Mouse (Mus musculus) heart, embryonic 11.5 days (tissue): Measurements from ENCODE around the gene Igsf11. TPM values are rescaled to one million over a fixed set of nuclear protein-coding genes. Genes with fewer than 3 reads are reported as not detected.
"Not testable (repeated sequence)": the region's sequence is repeated elsewhere in the genome, so short reads cannot be mapped to it uniquely, and the experiment has no call there.

Source experiments
- ATAC-seq: fragments of 200-750 bp; cut with Nextera tagmentation; replicated peaks from 2 replicates; pipeline ENCODE4 v1.8.0; 2017; ENCODE audit warnings: moderate library complexity; ENCODE audit not compliant: insufficient number of reproducible peaks, low FRiP score, low TSS enrichment
- H3K27ac ChIP-seq: fragments of 300-500 bp; sonication (generic); 2 replicates; pipeline ENCODE4 v1.5.1; 2014; ENCODE audit warnings: mild to moderate bottlenecking, low read depth, low read length
- H3K27me3 ChIP-seq: fragments of 300-500 bp; sonication (generic); 2 replicates; pipeline ENCODE4 v1.6.1; 2014; ENCODE audit warnings: mild to moderate bottlenecking, low read length, mixed read lengths; ENCODE audit not compliant: control insufficient read depth, insufficient read depth
- H3K36me3 ChIP-seq: fragments of 300-500 bp; sonication (generic); 2 replicates; pipeline ENCODE4 v1.6.1; 2014; ENCODE audit warnings: mild to moderate bottlenecking, low read length, moderate library complexity, mixed read lengths; ENCODE audit not compliant: control insufficient read depth, insufficient read depth
- H3K4me1 ChIP-seq: fragments of 300-500 bp; sonication (generic); 2 replicates; pipeline ENCODE4 v1.6.1; 2014; ENCODE audit warnings: low read length; ENCODE audit not compliant: control insufficient read depth, insufficient read depth
- H3K4me2 ChIP-seq: fragments of 300-500 bp; sonication (generic); 2 replicates; pipeline ENCODE4 v1.6.1; 2014; ENCODE audit warnings: mild to moderate bottlenecking, moderate library complexity
- H3K4me3 ChIP-seq: fragments of 300-500 bp; sonication (generic); 2 replicates; pipeline ENCODE4 v1.5.1; 2014; ENCODE audit warnings: low read depth, low read length
- H3K9ac ChIP-seq: fragments of 300-500 bp; sonication (generic); 2 replicates; pipeline ENCODE4 v1.6.1; 2014; ENCODE audit warnings: mild to moderate bottlenecking, low read depth, low read length, moderate library complexity
- H3K9me3 ChIP-seq: fragments of 300-500 bp; sonication (generic); replicated peaks from 2 replicates; pipeline ENCODE4 v1.6.1; 2016; ENCODE audit warnings: low read length; ENCODE audit not compliant: control insufficient read depth
- WGBS: fragments of 180-500 bp; shearing (Covaris S2); extraction: QIAGEN DNeasy Blood & Tissue Kit; methylation state at CpG from one replicate; pipeline ENCODE4 v1.1.7; 2014; ENCODE audit not compliant: insufficient replicate concordance; 5-methylcytosine and 5-hydroxymethylcytosine counted together
- polyA plus RNA-seq: library from polyadenylated mRNA; unstranded; fragments of >200 nt; fragmentation: Nextera tagmentation; extraction: Ambion mirVana; gene quantifications from 2 replicates; pipeline ENCODE4 v1.2.1, GENCODE M21; 2014

Igsf11 gene
- polyA plus RNA-seq, 1 experiment from 2014 or later = 0.23 TPM

DNA sequence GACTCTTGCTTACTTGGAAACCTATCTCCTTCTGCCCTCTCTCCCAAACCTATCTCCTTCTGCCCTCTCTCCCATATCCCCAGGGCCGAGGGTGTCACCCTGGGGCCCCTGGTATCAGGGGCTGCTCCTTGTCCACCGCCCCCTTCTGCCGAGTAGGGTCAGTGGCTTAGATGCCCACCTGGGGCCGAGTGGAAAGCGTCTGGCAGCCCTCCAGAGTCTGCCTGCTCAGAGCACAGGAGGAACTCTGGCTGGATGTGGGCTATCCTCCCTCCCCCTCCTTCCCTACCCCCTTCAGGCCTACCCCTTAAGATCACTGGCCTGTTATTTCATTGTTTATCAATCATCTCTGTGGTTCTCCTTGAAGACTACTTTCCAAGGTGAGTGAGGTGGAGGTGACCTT is 88.1 kb downstream of the Igsf11 start:
- Histone ChIP-seq H3K9me3 (no peaks in the 10 kb centered on the region), H3K4me1 (no peaks in the 10 kb centered on the region), H3K27me3 (no peaks in the 10 kb centered on the region), H3K36me3 (no peaks in the 10 kb centered on the region), H3K27ac (no peak overlapping the region), H3K9ac (no peak overlapping the region), H3K4me2 (no peak overlapping the region), H3K4me3 (no peak overlapping the region)
- 29% methylated on average over 5 of the region's 5 CpGs for WGBS
- ATAC-seq = no peak

DNA sequence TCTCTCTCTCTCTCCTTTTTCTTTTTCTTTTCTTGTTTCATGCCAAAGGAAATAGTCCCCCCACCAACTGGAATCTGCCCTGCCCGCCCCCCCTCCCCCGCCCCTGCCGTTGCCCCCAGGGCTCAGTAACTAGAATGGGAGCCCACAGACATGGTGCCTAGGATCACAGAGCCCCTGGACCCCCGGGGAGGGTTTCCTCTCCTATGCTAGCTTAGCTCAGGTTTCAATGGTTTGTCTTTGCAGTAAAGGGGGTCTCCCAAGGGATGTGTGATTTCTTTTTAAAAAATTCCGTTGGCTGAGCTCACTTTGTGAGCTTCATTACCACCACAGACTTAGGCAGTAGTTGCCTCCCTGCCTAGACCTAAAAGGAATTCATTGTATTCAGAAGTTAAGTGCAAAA is 89.6 kb downstream of the Igsf11 start:
- H3K4me2 ChIP-seq = no peak overlapping the region

GRCm38 (mm10) chr16:38982508-38983236 is 90.2 kb downstream of the Igsf11 start:
- no peak for ATAC-seq
- no peaks in the 10 kb centered on the region for H3K9me3 ChIP-seq
- WGBS = 37% methylated on average over 12 of the region's 12 CpGs
- H3K4me3 ChIP-seq = no peak overlapping the region
- H3K4me2 ChIP-seq = no peak overlapping the region
- H3K36me3 ChIP-seq = no peaks in the 10 kb centered on the region
- H3K27me3 ChIP-seq = no peaks in the 10 kb centered on the region
- no peak overlapping the region for H3K9ac ChIP-seq
- no peak overlapping the region for H3K27ac ChIP-seq
- H3K4me1 ChIP-seq = no peaks in the 10 kb centered on the region

More for the DNA sequence above, 89.6 kb downstream of the Igsf11 start:
- Histone ChIP-seq H3K27ac (no peak overlapping the region), H3K9me3 (no peaks in the 10 kb centered on the region), H3K4me1 (no peaks in the 10 kb centered on the region), H3K36me3 (no peaks in the 10 kb centered on the region), H3K27me3 (no peaks in the 10 kb centered on the region), H3K9ac (no peak overlapping the region), H3K4me3 (no peak overlapping the region)
- 18% methylated on average over 5 of the region's 5 CpGs for WGBS
- no peak for ATAC-seq

GRCm38 (mm10) chr16:38983850-38984249 is 91.4 kb downstream of the Igsf11 start:
- H3K4me1 ChIP-seq, H3K36me3 ChIP-seq, H3K4me3 ChIP-seq, H3K4me2 ChIP-seq, H3K9ac ChIP-seq, ATAC-seq, H3K27ac ChIP-seq, H3K27me3 ChIP-seq, H3K9me3 ChIP-seq: not testable (repeated sequence)
- WGBS = 60% methylated on average over 3 of the region's 3 CpGs

- H3K27ac ChIP-seq = no peak overlapping the region
- no peaks in the 10 kb centered on the region for H3K27me3 ChIP-seq
- WGBS = 69% methylated on average over 3 of the region's 3 CpGs
- no peak for ATAC-seq
- H3K4me1 ChIP-seq = no peaks in the 10 kb centered on the region
- H3K4me2 ChIP-seq = no peak overlapping the region
- H3K4me3 ChIP-seq = no peak overlapping the region
- H3K36me3 ChIP-seq = no peaks in the 10 kb centered on the region
- no peaks in the 10 kb centered on the region for H3K9me3 ChIP-seq
- no peak overlapping the region for H3K9ac ChIP-seq
Measured at GRCm38 (mm10) chr16:38985411-38985810, 92.9 kb downstream of the Igsf11 start.

- no peak overlapping the region for H3K4me3 ChIP-seq
- H3K9ac ChIP-seq = no peak overlapping the region
- H3K4me1 ChIP-seq = no peaks in the 10 kb centered on the region
- 70% methylated on average over 2 of the region's 2 CpGs for WGBS
- H3K4me2 ChIP-seq = no peak overlapping the region
- H3K27me3 ChIP-seq = no peaks in the 10 kb centered on the region
- H3K36me3 ChIP-seq = no peaks in the 10 kb centered on the region
- no peaks in the 10 kb centered on the region for H3K9me3 ChIP-seq
- no peak for ATAC-seq
- H3K27ac ChIP-seq = no peak overlapping the region
Measured at GRCm38 (mm10) chr16:38986410-38986809, 93.9 kb downstream of the Igsf11 start.

DNA sequence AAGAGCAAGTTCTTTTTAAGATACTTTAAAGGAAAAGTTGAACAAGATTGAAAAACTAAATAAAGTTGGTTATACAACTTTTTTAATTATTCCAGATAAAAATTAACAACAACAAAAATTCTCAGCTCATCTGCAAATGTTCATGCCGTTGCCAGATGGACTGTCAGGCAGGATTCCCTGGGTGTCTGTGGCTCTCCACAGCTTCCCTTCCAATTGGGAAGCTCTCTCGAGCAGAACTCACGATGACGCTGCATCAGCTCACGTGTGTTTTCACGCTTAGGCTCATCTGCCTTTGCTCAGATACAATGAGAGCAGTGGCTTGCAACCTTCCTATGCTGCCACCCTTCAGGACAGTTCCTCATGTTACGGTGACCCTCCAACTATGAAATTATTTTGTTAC is 101.2 kb downstream of the Igsf11 start:
- no peak overlapping the region for H3K9ac ChIP-seq
- no peak overlapping the region for H3K4me2 ChIP-seq
- no peak for ATAC-seq
- no peak overlapping the region for H3K4me3 ChIP-seq
- H3K27ac ChIP-seq = no peak overlapping the region
- no peaks in the 10 kb centered on the region for H3K36me3 ChIP-seq
- H3K27me3 ChIP-seq = no peaks in the 10 kb centered on the region
- H3K9me3 ChIP-seq = no peaks in the 10 kb centered on the region
- WGBS = 80% methylated on average over 7 of the region's 7 CpGs
- no peaks in the 10 kb centered on the region for H3K4me1 ChIP-seq

- 80% methylated on average over 6 of the region's 6 CpGs for WGBS
- ATAC-seq = no peak
- Histone ChIP-seq H3K9me3 (no peaks in the 10 kb centered on the region), H3K27me3 (no peaks in the 10 kb centered on the region), H3K9ac (no peak overlapping the region), H3K27ac (no peak overlapping the region), H3K4me1 (no peaks in the 10 kb centered on the region), H3K4me3 (no peak overlapping the region), H3K36me3 (no peaks in the 10 kb centered on the region), H3K4me2 (no peak overlapping the region)
Measured at GRCm38 (mm10) chr16:38998496-38999258, 106.2 kb downstream of the Igsf11 start.

GRCm38 (mm10) chr16:38999298-38999697 is 106.8 kb downstream of the Igsf11 start:
- Histone ChIP-seq H3K4me3 (no peak overlapping the region), H3K27me3 (no peaks in the 10 kb centered on the region), H3K4me2 (no peak overlapping the region), H3K9ac (no peak overlapping the region), H3K4me1 (no peaks in the 10 kb centered on the region), H3K27ac (no peak overlapping the region), H3K9me3 (no peaks in the 10 kb centered on the region), H3K36me3 (no peaks in the 10 kb centered on the region)
- ATAC-seq = no peak
